Mouse (Mus musculus) heart, postnatal 0 days (tissue): ENCODE results near the gene Sec61g. TPM values are rescaled to one million over a fixed set of nuclear protein-coding genes. Genes with fewer than 3 reads are reported as not detected.

Experiments used
- ATAC-seq: fragments of 200-750 bp; cut with Nextera tagmentation; 2 replicates; pipeline ENCODE4 v1.8.0; 2017; ENCODE audit warnings: low read depth, moderate number of reproducible peaks, moderate library complexity; ENCODE audit not compliant: insufficient read depth
- DNase-seq: peaks from one replicate; pipeline ENCODE4 v3.0.0-alpha.2; 2016; ENCODE audit warnings: low spot score
- H3K27ac ChIP-seq: fragments of 300-500 bp; sonication (generic); 2 replicates; pipeline ENCODE4 v1.5.1; 2014; ENCODE audit warnings: low read depth, mild to moderate bottlenecking
- H3K27me3 ChIP-seq: fragments of 300-500 bp; sonication (generic); 2 replicates; pipeline ENCODE4 v1.6.1; 2014; ENCODE audit warnings: low read length, mixed read lengths; ENCODE audit not compliant: control insufficient read depth, insufficient read depth
- H3K36me3 ChIP-seq: fragments of 300-500 bp; sonication (generic); replicated peaks from 2 replicates; pipeline ENCODE4 v1.6.1; 2014; ENCODE audit warnings: low read length, mixed read lengths; ENCODE audit not compliant: control insufficient read depth, insufficient read depth
- H3K4me1 ChIP-seq: fragments of 300-500 bp; sonication (generic); 2 replicates; pipeline ENCODE4 v1.6.1; 2014; ENCODE audit warnings: antibody characterized with exemption; ENCODE audit not compliant: control insufficient read depth, insufficient read depth
- H3K4me2 ChIP-seq: fragments of 300-500 bp; sonication (generic); 2 replicates; pipeline ENCODE4 v1.6.1; 2014; ENCODE audit warnings: low read depth, mild to moderate bottlenecking, low read length, moderate library complexity
- H3K4me3 ChIP-seq: fragments of 300-500 bp; sonication (generic); 2 replicates; pipeline ENCODE4 v1.5.1; 2014; ENCODE audit warnings: low read depth, low read length
- H3K9ac ChIP-seq: fragments of 300-500 bp; sonication (generic); replicated peaks from 2 replicates; pipeline ENCODE4 v1.6.1; 2014; ENCODE audit warnings: low read depth, low read length, mixed read lengths
- H3K9me3 ChIP-seq: fragments of 300-500 bp; sonication (generic); replicated peaks from 2 replicates; pipeline ENCODE4 v1.6.1; 2016; ENCODE audit warnings: low read length; ENCODE audit not compliant: control insufficient read depth
- CTCF ChIP-seq: IDR thresholded peaks from 2 replicates; pipeline ENCODE4 v1.5.1; 2016; ENCODE audit warnings: antibody characterized with exemption, control low read depth, low read depth
- EP300 ChIP-seq: IDR thresholded peaks from 2 replicates; pipeline ENCODE4 v1.6.1; 2016; ENCODE audit warnings: antibody characterized with exemption, low read depth
- WGBS: fragments of 180-500 bp; shearing (Covaris S2); extraction: QIAGEN DNeasy Blood & Tissue Kit; methylation state at CpG from one replicate; pipeline ENCODE4 v1.1.7; 2014; 5-methylcytosine and 5-hydroxymethylcytosine counted together
- polyA plus RNA-seq: library from polyadenylated mRNA; unstranded; fragments of >200 nt; fragmentation: Nextera tagmentation; extraction: Ambion mirVana; gene quantifications from 2 replicates; pipeline ENCODE4 v1.2.1, GENCODE M21; 2015
- total RNA-seq: library from RNA; depleted of rRNA; stranded (reverse); fragments of >200 nt; gene quantifications from 2 replicates; pipeline ENCODE4 v1.2.3, GENCODE M21; 2014; ENCODE audit warnings: low replicate concordance; rRNA removed

Sec61g gene
- total and polyA plus RNA-seq, 2 experiments from 2014 or later = 26.4 to 52.6 TPM

DNA sequence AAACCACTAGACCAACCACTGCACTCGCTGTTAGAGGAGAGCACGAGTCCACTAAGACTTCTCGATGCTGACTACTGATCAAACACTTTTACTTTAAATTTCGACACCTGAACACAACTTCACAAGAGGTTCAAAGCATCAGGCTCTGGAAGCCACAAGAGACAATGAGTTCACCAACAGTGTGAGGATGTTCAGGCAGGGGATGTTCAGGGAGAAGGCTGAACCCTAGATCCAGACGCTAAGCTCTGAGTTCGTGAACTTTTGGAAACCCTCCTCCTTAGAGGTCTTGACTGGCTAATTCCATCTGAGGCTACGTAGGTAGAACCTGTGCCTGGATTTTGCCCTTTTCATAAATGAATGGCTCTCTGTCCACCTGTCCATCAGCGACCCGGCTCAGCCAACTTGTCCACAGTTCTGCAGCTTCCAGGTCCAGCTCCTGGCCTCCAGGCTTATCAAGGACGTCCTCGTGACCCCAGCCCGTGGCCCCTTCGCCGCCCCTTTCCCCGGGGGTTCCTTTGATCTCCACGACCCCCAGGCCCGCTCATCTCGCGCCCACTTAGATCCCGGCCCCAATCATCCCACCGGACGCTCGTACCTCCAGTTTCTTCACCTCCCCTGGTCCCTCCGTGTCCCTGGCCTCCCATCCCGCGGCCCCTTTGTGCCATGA, 766 bp downstream of the Sec61g start:
- Histone ChIP-seq H3K36me3 (peaks cover 25% of the 10 kb centered on the region), H3K4me2 (peak overlapping the region; percentile 73), H3K27ac (peak overlapping the region; percentile 96), H3K27me3 (no peaks in the 10 kb centered on the region), H3K9ac (peak overlapping the region; percentile 97), H3K4me3 (peak overlapping the region; percentile 96), H3K4me1 (peaks cover 7% of the 10 kb centered on the region), H3K9me3 (no peaks in the 10 kb centered on the region)
- DNase-seq (no peak), ATAC-seq (peak; percentile 32)
- TF ChIP-seq CTCF (no peak), EP300 (no peak)
- WGBS = 2% methylated on average over 26 of the region's 26 CpGs

DNA sequence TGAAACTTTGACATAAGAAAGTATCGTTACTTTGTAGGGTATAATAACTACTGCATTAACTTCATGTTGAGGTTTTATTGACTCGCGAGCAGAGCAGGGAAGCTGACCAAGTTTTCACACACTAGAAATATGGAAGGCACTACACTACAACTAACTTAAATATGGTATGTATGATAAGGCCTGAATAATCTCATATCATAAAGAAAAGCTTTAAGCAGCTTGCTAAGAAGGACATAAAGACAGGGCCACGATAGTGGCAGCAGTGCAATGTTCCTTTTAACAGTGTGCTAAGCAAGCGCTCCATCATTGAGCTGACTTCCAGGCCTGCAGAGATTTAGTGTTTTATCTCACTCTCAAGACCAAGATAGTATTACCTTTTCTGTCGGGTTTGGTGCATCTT, 2.3 kb downstream of the Sec61g start:
- H3K4me1 ChIP-seq = peaks cover 7% of the 10 kb centered on the region
- TF ChIP-seq CTCF (no peak), EP300 (no peak)
- no peak overlapping the region for H3K27ac ChIP-seq
- peaks cover 32% of the 10 kb centered on the region for H3K36me3 ChIP-seq
- ATAC-seq (no peak), DNase-seq (no peak)
- WGBS = 92% methylated on average over 6 of the region's 6 CpGs
- no peaks in the 10 kb centered on the region for H3K27me3 ChIP-seq
- H3K4me2 ChIP-seq = no peak overlapping the region
- no peak overlapping the region for H3K9ac ChIP-seq
- no peak overlapping the region for H3K4me3 ChIP-seq
- no peaks in the 10 kb centered on the region for H3K9me3 ChIP-seq

DNA sequence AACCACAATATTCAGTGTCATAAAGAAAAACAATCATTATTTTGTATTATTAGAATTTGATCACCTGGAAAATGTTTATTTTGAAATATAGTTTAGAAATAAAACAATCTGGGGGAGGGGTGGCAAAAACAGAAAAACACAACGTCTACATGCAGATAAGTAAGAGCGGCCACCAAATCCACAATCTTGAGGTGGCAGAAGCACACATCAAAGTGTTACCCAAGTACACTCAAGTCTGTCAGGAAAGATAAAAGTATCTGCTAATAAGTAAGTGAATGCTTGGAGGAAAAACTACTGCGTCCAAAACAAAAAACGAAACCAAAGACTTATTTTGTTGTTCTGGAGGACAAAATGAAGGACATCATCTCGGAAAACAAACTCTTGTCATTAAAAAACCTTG, 5.1 kb downstream of the Sec61g start:
- H3K4me3 ChIP-seq = no peak overlapping the region
- no peak overlapping the region for H3K4me2 ChIP-seq
- peaks cover 7% of the 10 kb centered on the region for H3K4me1 ChIP-seq
- TF ChIP-seq CTCF (no peak), EP300 (no peak)
- H3K27me3 ChIP-seq = no peaks in the 10 kb centered on the region
- no peak overlapping the region for H3K9ac ChIP-seq
- 78% methylated on average over 5 of the region's 5 CpGs for WGBS
- no peaks in the 10 kb centered on the region for H3K9me3 ChIP-seq
- no peak for DNase-seq
- peaks cover 40% of the 10 kb centered on the region for H3K36me3 ChIP-seq
- no peak overlapping the region for H3K27ac ChIP-seq
- ATAC-seq = no peak

DNA sequence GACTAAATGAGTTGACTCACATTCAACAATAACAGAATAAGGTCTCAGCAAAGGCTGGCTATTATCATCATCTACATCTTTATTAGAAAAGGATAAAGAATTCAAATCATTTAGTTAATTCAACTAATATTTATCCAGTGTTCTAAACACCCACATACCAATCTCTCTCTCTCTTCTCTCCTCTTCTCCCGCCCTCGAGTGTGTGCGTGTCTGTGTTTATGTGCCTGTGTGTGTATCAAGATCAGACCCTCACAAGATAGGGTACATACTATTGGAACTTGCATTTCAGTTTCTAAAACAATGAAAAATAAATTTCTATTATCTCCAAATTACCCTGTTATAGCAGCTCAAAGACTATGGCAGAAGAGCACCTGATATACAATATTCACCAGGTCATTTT, 5.5 kb downstream of the Sec61g start:
- Histone ChIP-seq H3K9ac (no peak overlapping the region), H3K4me2 (no peak overlapping the region), H3K27me3 (no peaks in the 10 kb centered on the region), H3K9me3 (no peaks in the 10 kb centered on the region), H3K36me3 (peaks cover 40% of the 10 kb centered on the region), H3K27ac (no peak overlapping the region), H3K4me1 (peaks cover 7% of the 10 kb centered on the region), H3K4me3 (no peak overlapping the region)
- 87% methylated on average over 3 of the region's 3 CpGs for WGBS
- TF ChIP-seq EP300 = no peak
- TF ChIP-seq CTCF = no peak
- ATAC-seq = no peak
- DNase-seq = no peak

DNA sequence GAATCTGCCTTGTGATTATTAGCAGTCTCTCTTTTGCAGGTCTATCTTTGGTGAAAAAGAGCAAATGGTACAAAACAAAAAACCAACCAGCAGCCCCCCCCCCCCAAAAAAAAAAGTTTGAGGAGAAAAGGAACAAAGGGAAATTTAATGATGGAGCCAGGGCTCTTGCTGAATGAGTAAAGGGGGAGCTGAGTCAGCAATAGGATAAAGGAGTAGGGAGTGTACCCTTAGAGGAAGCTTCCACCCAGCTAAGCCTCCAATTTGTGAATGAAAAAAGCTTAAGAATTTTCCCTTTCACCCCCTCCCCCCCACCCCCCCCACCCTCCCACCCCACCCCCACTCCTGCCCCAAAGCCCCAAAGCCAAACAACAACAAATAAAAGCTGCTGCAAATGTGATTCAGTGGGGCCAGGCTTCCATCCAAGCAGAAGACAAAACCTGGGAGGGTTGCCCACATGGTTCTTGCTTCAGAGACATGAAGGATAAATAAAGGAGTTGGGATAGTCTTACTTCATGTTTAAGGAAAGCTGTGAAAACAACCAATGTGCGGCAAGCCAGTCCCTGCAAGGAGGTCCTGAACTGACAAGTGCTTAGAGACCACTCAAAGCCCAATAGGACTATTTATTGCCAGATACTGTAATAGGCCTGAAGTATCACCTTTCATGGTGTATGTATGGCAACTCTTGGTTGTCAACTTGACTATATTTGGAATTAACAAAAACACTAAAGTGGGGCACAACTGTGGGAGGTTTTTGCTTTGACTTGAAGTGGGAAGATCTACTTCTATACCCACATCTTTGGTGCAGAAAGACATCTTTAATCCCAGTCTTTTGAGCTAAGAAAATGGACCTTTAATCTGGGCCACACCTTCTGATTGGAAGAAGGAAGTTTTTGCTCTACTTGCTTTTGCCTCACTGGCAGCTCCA, 9.3 kb downstream of the Sec61g start:
- peaks cover 24% of the 10 kb centered on the region for H3K36me3 ChIP-seq
- no peaks in the 10 kb centered on the region for H3K4me1 ChIP-seq
- DNase-seq (no peak), ATAC-seq (no peak)
- 58% methylated on average over 1 of the region's 1 CpGs for WGBS
- no peak overlapping the region for H3K4me3 ChIP-seq
- no peak overlapping the region for H3K27ac ChIP-seq
- no peaks in the 10 kb centered on the region for H3K27me3 ChIP-seq
- H3K9ac ChIP-seq = no peak overlapping the region
- TF ChIP-seq CTCF (no peak), EP300 (no peak)
- H3K4me2 ChIP-seq = no peak overlapping the region
- H3K9me3 ChIP-seq = no peaks in the 10 kb centered on the region

Other genes starting within 250 kb of the Sec61g start
- 2.3 and 2.5 TPM in 2 replicates for gene Egfr, start 243.7 kb upstream of the Sec61g start, total RNA-seq
- gene Egfr, start 243.7 kb upstream of the Sec61g start, polyA plus RNA-seq = 1.2 TPM in 2 replicates